ENCODE assay signal across 9 mouse cellular contexts in genomic region chr16:55555224-55555623, GRCm38 (mm10).
DNase-seq lines count a peak whose midpoint lies in the region; ATAC-seq and TF ChIP-seq lines count a peak whose summit lies in the region.
"Had no signal": no experiment of that assay in that cellular context is flagged by ENCODE, and none has a peak within 500 bp of the region (broad histone marks: within the 10 kb centered on the region; RNA-seq: fewer than 3 reads in every experiment).

No protein-coding gene starts in this region.

- no peak overlapping the region for H3K9ac ChIP-seq in forebrain, embryonic 14.5 days (ENCODE audit: low read length)
- no peak overlapping the region for H3K9ac ChIP-seq in forebrain, embryonic 16.5 days (replicated peaks; ENCODE audit: low read depth, low read length)
- no peak overlapping the region for H3K9ac ChIP-seq in heart, embryonic 12.5 days

- no peak overlapping the region for H3K4me3 ChIP-seq in forebrain, embryonic 14.5 days (ENCODE audit: low read depth, low read length)
- no peak overlapping the region for H3K4me3 ChIP-seq in forebrain, embryonic 16.5 days (replicated peaks; ENCODE audit: low read length)
- H3K4me3 ChIP-seq in heart, embryonic 12.5 days: no peak overlapping the region
- H3K4me3 ChIP-seq in megakaryocyte, embryonic 14.5 days (replicated peaks): peak overlapping the region; percentile 84
- no peak overlapping the region for H3K4me3 ChIP-seq in layer of hippocampus, adult 2 months

- no peak for DNase-seq in forebrain, embryonic 14.5 days (ENCODE audit: low spot score)
- peak; percentile 77 for DNase-seq in MN1 (ENCODE audit: low spot score)
- DNase-seq in retina, embryonic 14.5 days (ENCODE audit: low spot score): no peak
- no peak for DNase-seq in embryo, embryonic 10.5 days (ENCODE audit: low spot score)
- no peak for DNase-seq in layer of hippocampus, adult 2 months (ENCODE audit: low spot score in 2 of 2)
- DNase-seq: cerebellum, postnatal 10 days had no signal

- no peaks in the 10 kb centered on the region for H3K9me3 ChIP-seq in forebrain, embryonic 14.5 days (replicated peaks; ENCODE audit: control insufficient read depth, low read length)
- H3K9me3 ChIP-seq in forebrain, embryonic 16.5 days (ENCODE audit: control insufficient read depth, low read length): no peaks in the 10 kb centered on the region
- H3K9me3 ChIP-seq in heart, embryonic 12.5 days (replicated peaks): no peaks in the 10 kb centered on the region
- no peaks in the 10 kb centered on the region for H3K9me3 ChIP-seq in megakaryocyte, embryonic 14.5 days

- 0 out of 2 replicates have a peak, but pooled peaks have one; percentile 1 for ATAC-seq in forebrain, embryonic 14.5 days
- no peak for ATAC-seq in forebrain, embryonic 16.5 days
- ATAC-seq in heart, embryonic 12.5 days (ENCODE audit: insufficient number of reproducible peaks, low FRiP score): peak; percentile 86

- no peak for TF ChIP-seq CTCF in layer of hippocampus, adult 2 months (conservative IDR thresholded peaks at IDR 0.05)

- no peak overlapping the region for H3K4me2 ChIP-seq in forebrain, embryonic 14.5 days (ENCODE audit: low read length)
- no peak overlapping the region for H3K4me2 ChIP-seq in forebrain, embryonic 16.5 days (ENCODE audit: low read length)
- 0 out of 2 replicates have a peak overlapping the region, but pooled peaks have one; percentile 5 for H3K4me2 ChIP-seq in heart, embryonic 12.5 days

- H3K27me3 ChIP-seq in forebrain, embryonic 14.5 days (replicated peaks; ENCODE audit: control insufficient read depth, insufficient read depth, low read length): no peaks in the 10 kb centered on the region
- no peaks in the 10 kb centered on the region for H3K27me3 ChIP-seq in forebrain, embryonic 16.5 days (replicated peaks; ENCODE audit: control insufficient read depth, insufficient read depth, low read length)
- no peaks in the 10 kb centered on the region for H3K27me3 ChIP-seq in heart, embryonic 12.5 days (replicated peaks)
- no peaks in the 10 kb centered on the region for H3K27me3 ChIP-seq in megakaryocyte, embryonic 14.5 days (replicated peaks)

- 86% methylated on average over 6 of the region's 6 CpGs for WGBS in forebrain, embryonic 14.5 days
- WGBS in forebrain, embryonic 16.5 days: 84% methylated on average over 6 of the region's 6 CpGs
- WGBS in heart, embryonic 12.5 days: 20% methylated on average over 6 of the region's 6 CpGs

- no peak overlapping the region for H3K27ac ChIP-seq in forebrain, embryonic 14.5 days (ENCODE audit: low read depth, low read length)
- no peak overlapping the region for H3K27ac ChIP-seq in forebrain, embryonic 16.5 days (ENCODE audit: low read length)
- peak overlapping the region; percentile 42 for H3K27ac ChIP-seq in heart, embryonic 12.5 days (ENCODE audit: poor library complexity, severe bottlenecking)
- H3K27ac ChIP-seq in layer of hippocampus, adult 2 months: no peak overlapping the region

- H3K4me1 ChIP-seq in forebrain, embryonic 14.5 days (ENCODE audit: control insufficient read depth, insufficient read depth, low read length): peaks cover 11% of the 10 kb centered on the region; the same call in 1 of the 2 replicates
- peaks cover 8% of the 10 kb centered on the region; the same call in 1 of the 2 replicates for H3K4me1 ChIP-seq in forebrain, embryonic 16.5 days (replicated peaks; ENCODE audit: control insufficient read depth, insufficient read depth, low read length)
- H3K4me1 ChIP-seq in heart, embryonic 12.5 days (replicated peaks): peaks cover 13% of the 10 kb centered on the region
- peaks cover 53% of the 10 kb centered on the region for H3K4me1 ChIP-seq in megakaryocyte, embryonic 14.5 days

- no peaks in the 10 kb centered on the region for H3K36me3 ChIP-seq in forebrain, embryonic 14.5 days (ENCODE audit: control insufficient read depth, insufficient read depth, low read length)
- no peaks in the 10 kb centered on the region for H3K36me3 ChIP-seq in forebrain, embryonic 16.5 days (ENCODE audit: control insufficient read depth, insufficient read depth)
- H3K36me3 ChIP-seq in heart, embryonic 12.5 days: no peaks in the 10 kb centered on the region
- no peaks in the 10 kb centered on the region for H3K36me3 ChIP-seq in megakaryocyte, embryonic 14.5 days (replicated peaks; ENCODE audit: low read length)
